Mouse (Mus musculus) heart, embryonic 14.5 days (tissue): Measurements from ENCODE around the gene Dusp14. TPM values are rescaled to one million over a fixed set of nuclear protein-coding genes. Genes with fewer than 3 reads are reported as not detected.
A peak's percentile ranks its signal among the peaks of the same experiment; 100 is the strongest.

Source experiments
- ATAC-seq: fragments of 200-750 bp; cut with Nextera tagmentation; 2 replicates; pipeline ENCODE4 v1.8.0; 2017; ENCODE audit warnings: low read depth, moderate TSS enrichment; ENCODE audit not compliant: insufficient number of reproducible peaks, insufficient read depth, low FRiP score
- H3K27ac ChIP-seq, 2 experiments: fragments of 200-500 bp in 1 of 2; fragments of 300-500 bp in 1 of 2; sonication (generic) in 1 of 2; replicated peaks in 1 of 2; 2 replicates each; pipeline ENCODE4 v1.5.1; 2012 to 2014; ENCODE audit warnings: low read depth in 2 of 2, low read length in 2 of 2, control low read depth in 1 of 2, mild to moderate bottlenecking in 1 of 2, mixed read lengths in 1 of 2; ENCODE audit not compliant: control insufficient read depth in 1 of 2, insufficient read depth in 1 of 2
- H3K27me3 ChIP-seq: fragments of 300-500 bp; sonication (generic); 2 replicates; pipeline ENCODE4 v1.6.1; 2014; ENCODE audit warnings: mild to moderate bottlenecking, low read length, control low read depth; ENCODE audit not compliant: control insufficient read depth, insufficient read depth
- H3K36me3 ChIP-seq: fragments of 300-500 bp; sonication (generic); 2 replicates; pipeline ENCODE4 v1.6.1; 2014; ENCODE audit warnings: mild to moderate bottlenecking, control low read depth, low read length, mixed read lengths; ENCODE audit not compliant: control insufficient read depth, insufficient read depth
- H3K4me1 ChIP-seq, 2 experiments: fragments of 200-500 bp in 1 of 2; fragments of 300-500 bp in 1 of 2; sonication (generic) in 1 of 2; 2 replicates each; pipeline ENCODE4 v1.6.1; 2012 to 2014; ENCODE audit warnings: low read length in 2 of 2, control low read depth in 1 of 2, mixed read lengths in 1 of 2; ENCODE audit not compliant: control insufficient read depth in 2 of 2, insufficient read depth in 2 of 2
- H3K4me2 ChIP-seq: fragments of 300-500 bp; sonication (generic); 2 replicates; pipeline ENCODE4 v1.6.1; 2014; ENCODE audit warnings: mild to moderate bottlenecking, low read length
- H3K4me3 ChIP-seq, 2 experiments: fragments of 200-500 bp in 1 of 2; fragments of 300-500 bp in 1 of 2; sonication (generic) in 1 of 2; 2 replicates each; pipeline ENCODE4 v1.5.1; 2012 to 2014; ENCODE audit warnings: low read length in 2 of 2, mild to moderate bottlenecking in 2 of 2, control low read depth in 1 of 2, low read depth in 1 of 2, moderate library complexity in 1 of 2; ENCODE audit not compliant: control insufficient read depth in 1 of 2, insufficient read depth in 1 of 2
- H3K9ac ChIP-seq: fragments of 300-500 bp; sonication (generic); 2 replicates; pipeline ENCODE4 v1.6.1; 2014; ENCODE audit warnings: mild to moderate bottlenecking, low read length
- H3K9me3 ChIP-seq: fragments of 300-500 bp; sonication (generic); 2 replicates; pipeline ENCODE4 v1.6.1; 2016; ENCODE audit warnings: low read length, control low read depth; ENCODE audit not compliant: control insufficient read depth
- WGBS: fragments of 180-500 bp; shearing (Covaris S2); extraction: QIAGEN DNeasy Blood & Tissue Kit; methylation state at CpG from one replicate; pipeline ENCODE4 v1.1.7; 2014; 5-methylcytosine and 5-hydroxymethylcytosine counted together
- polyA plus RNA-seq: library from polyadenylated mRNA; unstranded; fragments of >200 nt; fragmentation: Nextera tagmentation; extraction: Ambion mirVana; gene quantifications from 2 replicates; pipeline ENCODE4 v1.2.1, GENCODE M21; 2014

Dusp14 gene
- polyA plus RNA-seq, 1 experiment from 2014 or later: 5.0 TPM

GRCm38 (mm10) chr11:84040621-84041020, 28.4 kb downstream of the Dusp14 start:
- no peak for ATAC-seq
- no peak overlapping the region for H3K4me2 ChIP-seq

DNA sequence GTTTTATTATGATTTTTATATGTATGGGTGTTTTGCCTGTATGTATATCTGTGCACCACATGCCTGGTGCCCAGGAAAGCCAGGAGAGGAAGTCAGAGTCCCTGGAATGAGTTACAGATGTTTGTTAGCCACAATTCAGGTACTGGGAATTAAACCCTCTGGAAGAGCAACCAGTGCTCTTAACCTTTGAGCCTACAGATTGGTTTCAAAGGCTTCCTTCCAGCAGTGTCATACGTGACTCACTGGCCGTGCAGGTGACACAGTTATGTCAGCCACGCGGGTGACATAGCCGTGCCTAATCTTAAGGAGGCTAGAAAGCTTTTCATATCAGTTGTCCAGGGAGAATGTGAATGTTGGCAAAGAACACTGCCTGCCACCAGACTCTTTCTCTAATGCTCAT, 35.4 kb downstream of the Dusp14 start:
- H3K4me1 ChIP-seq: peaks cover 7 to 9% of the 10 kb centered on the region in 2 experiments; a peak in 3 of 4 replicates
- peaks cover 45% of the 10 kb centered on the region for H3K27me3 ChIP-seq
- no peak overlapping the region for H3K9ac ChIP-seq
- no peak overlapping the region for H3K27ac ChIP-seq
- H3K36me3 ChIP-seq: peaks cover 21% of the 10 kb centered on the region; the same call in 1 of the 2 replicates
- H3K4me3 ChIP-seq: no peak overlapping the region
- H3K9me3 ChIP-seq: no peaks in the 10 kb centered on the region
- ATAC-seq: no peak
- WGBS: 63% methylated on average over 5 of the region's 5 CpGs
- no peak overlapping the region for H3K4me2 ChIP-seq

More at GRCm38 (mm10) chr11:84040621-84041020, 28.4 kb downstream of the Dusp14 start:
- Histone ChIP-seq H3K36me3 (peaks cover 31% of the 10 kb centered on the region), H3K27ac (no peak overlapping the region), H3K4me1 (peaks cover 0 to 2% of the 10 kb centered on the region in 2 experiments; a peak in 2 of 4 replicates), H3K27me3 (peaks cover 5% of the 10 kb centered on the region; the same call in 1 of the 2 replicates), H3K9ac (no peak overlapping the region), H3K9me3 (no peaks in the 10 kb centered on the region), H3K4me3 (no peak overlapping the region)
- WGBS: 53% methylated on average over 6 of the region's 6 CpGs

DNA sequence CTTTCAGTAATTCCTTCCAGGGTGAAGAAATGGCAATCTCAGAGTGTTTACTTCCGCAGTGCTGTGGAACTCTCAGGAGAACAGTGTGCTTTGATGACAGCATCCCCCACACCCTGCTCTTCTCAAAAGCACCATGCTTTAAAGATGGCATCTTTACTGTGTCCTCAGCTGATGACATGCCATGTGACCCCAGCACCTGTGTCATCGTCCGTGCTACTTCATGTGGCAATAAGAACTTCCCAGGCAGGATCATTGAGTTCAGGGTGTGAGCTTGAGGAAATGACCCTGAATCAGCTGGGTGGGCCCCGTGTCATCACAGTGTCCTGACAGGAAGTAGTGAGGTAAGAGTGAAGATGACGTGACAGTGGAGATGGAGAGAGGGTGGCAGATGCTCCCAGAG, 36.5 kb downstream of the Dusp14 start:
- no peak for ATAC-seq
- WGBS: 84% methylated on average over 5 of the region's 5 CpGs
- no peak overlapping the region for H3K4me2 ChIP-seq

GRCm38 (mm10) chr11:84031971-84032370, 37.1 kb downstream of the Dusp14 start:
- Histone ChIP-seq H3K27me3 (peaks cover 48% of the 10 kb centered on the region), H3K9ac (no peak overlapping the region), H3K4me3 (no peak overlapping the region), H3K4me2 (no peak overlapping the region), H3K36me3 (peaks cover 20% of the 10 kb centered on the region), H3K9me3 (no peaks in the 10 kb centered on the region), H3K4me1 (peaks cover 17 to 25% of the 10 kb centered on the region in 2 experiments), H3K27ac (no peak overlapping the region)
- 60% methylated on average over 9 of the region's 9 CpGs for whole genome bisulfite sequencing
- ATAC-seq: no peak

More for the DNA sequence above, 36.5 kb downstream of the Dusp14 start:
- Histone ChIP-seq H3K4me3 (no peak overlapping the region), H3K4me1 (peaks cover 14 to 19% of the 10 kb centered on the region in 2 experiments), H3K27me3 (peaks cover 45% of the 10 kb centered on the region), H3K27ac (no peak overlapping the region), H3K36me3 (peaks cover 14% of the 10 kb centered on the region), H3K9me3 (no peaks in the 10 kb centered on the region), H3K9ac (no peak overlapping the region)

GRCm38 (mm10) chr11:84028271-84029028, 40.6 kb downstream of the Dusp14 start:
- Histone ChIP-seq H3K27me3 (peaks cover 65% of the 10 kb centered on the region), H3K27ac (peak overlapping the region; percentile 61), H3K4me3 (0 out of 4 replicates have a peak overlapping the region, but pooled peaks of 1 of the 2 experiments have one; percentile 9), H3K9ac (no peak overlapping the region), H3K4me1 (peaks cover 17 to 26% of the 10 kb centered on the region in 2 experiments), H3K4me2 (peak overlapping the region; percentile 53), H3K9me3 (0 out of 2 replicates have a peak, but pooled peaks cover 4% of the 10 kb centered on the region), H3K36me3 (peaks cover 54% of the 10 kb centered on the region)
- 10% methylated on average over 9 of the region's 9 CpGs for WGBS
- peak; percentile 76 for ATAC-seq

DNA sequence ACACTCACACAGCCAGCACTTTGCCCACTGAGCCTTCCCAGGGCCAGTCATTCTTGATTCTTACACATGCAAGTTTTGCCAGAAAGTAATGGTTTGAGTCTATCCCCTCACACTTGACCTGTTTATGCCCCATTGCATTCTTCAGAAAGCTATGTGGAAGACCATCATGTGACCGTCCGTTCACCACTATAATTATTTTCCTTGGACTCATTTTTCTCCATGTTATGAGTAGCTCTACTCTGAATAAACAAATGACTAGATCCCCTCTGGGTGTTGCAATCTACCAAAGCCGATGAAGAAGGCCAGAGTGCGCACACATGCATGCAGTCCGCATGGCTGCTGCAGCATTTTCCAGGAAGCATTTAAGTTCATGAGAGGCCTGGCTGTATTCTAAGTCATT, 41.8 kb downstream of the Dusp14 start:
- Histone ChIP-seq H3K36me3 (peaks cover 63% of the 10 kb centered on the region), H3K4me3 (no peak overlapping the region), H3K4me1 (peaks cover 17 to 26% of the 10 kb centered on the region in 2 experiments), H3K4me2 (no peak overlapping the region), H3K9ac (no peak overlapping the region), H3K27ac (no peak overlapping the region), H3K27me3 (peaks cover 55% of the 10 kb centered on the region), H3K9me3 (0 out of 2 replicates have a peak, but pooled peaks cover 4% of the 10 kb centered on the region)
- ATAC-seq: no peak
- 94% methylated on average over 5 of the region's 5 CpGs for WGBS

- 76% methylated on average over 7 of the region's 7 CpGs for WGBS
- Histone ChIP-seq H3K27ac (no peak overlapping the region), H3K4me2 (no peak overlapping the region), H3K9ac (no peak overlapping the region), H3K9me3 (no peaks in the 10 kb centered on the region), H3K4me3 (no peak overlapping the region), H3K36me3 (peaks cover 28% of the 10 kb centered on the region), H3K27me3 (no peaks in the 10 kb centered on the region), H3K4me1 (no peaks in the 10 kb centered on the region)
- ATAC-seq: no peak
Observed at GRCm38 (mm10) chr11:84016810-84017508, 52.1 kb downstream of the Dusp14 start.
